Mouse (Mus musculus): Measurements from ENCODE around the gene Olfr381.
"Not testable (repeated sequence)": the region's sequence is repeated elsewhere in the genome, so short reads cannot be mapped to it uniquely, and the experiment has no call there.

The Olfr381 gene

GRCm38 (mm10) chr11:73491503-73491902 lies at the start of gene Olfr381:
TSS of gene Olfr381 (minus strand) at chr11:73491603.
- no peak for DNase-seq (ENCODE audit: low read depth)

- DNase-seq (ENCODE audit: low read depth) = not testable (repeated sequence)
Observed at GRCm38 (mm10) chr11:73528971-73529370, 37.6 kb upstream of the Olfr381 start.

GRCm38 (mm10) chr11:73517097-73517496 lies 25.7 kb upstream of the Olfr381 start, which contains the start of gene Olfr382:
TSS of gene Olfr382 (minus strand) at chr11:73517197.
- no peak for DNase-seq (ENCODE audit: low read depth)

- DNase-seq (ENCODE audit: low read depth) = no peak
Observed at GRCm38 (mm10) chr11:73457408-73457807, 34.0 kb downstream of the Olfr381 start, which contains the start of gene Olfr380. TSS of gene Olfr380 (minus strand) at chr11:73457508.

Measured in 416B (cell line).